Mouse (Mus musculus): ENCODE measurements around the gene Aspdh.

Gene Aspdh

DNA sequence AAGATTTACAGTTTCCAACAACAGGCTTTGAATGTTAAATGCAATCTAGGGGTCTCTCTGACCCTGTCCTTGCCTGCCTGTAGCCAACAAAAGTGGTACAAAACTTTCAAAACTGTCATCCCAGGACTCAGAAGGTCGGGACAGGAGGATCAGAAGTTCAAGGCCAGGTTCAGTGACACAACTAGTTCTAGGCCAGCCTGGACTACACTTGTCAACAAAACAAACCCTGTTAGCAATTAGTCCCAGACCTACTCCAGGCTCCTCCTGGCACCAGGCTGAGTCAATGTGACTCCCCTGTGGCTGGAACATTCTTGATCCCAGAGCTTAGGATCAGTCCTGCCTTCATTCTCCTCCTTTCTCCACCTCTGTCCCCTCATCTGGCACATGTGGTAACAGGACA, 33.7 kb downstream of the Aspdh start:
- no peak for DNase-seq (ENCODE audit: low spot score)

DNA sequence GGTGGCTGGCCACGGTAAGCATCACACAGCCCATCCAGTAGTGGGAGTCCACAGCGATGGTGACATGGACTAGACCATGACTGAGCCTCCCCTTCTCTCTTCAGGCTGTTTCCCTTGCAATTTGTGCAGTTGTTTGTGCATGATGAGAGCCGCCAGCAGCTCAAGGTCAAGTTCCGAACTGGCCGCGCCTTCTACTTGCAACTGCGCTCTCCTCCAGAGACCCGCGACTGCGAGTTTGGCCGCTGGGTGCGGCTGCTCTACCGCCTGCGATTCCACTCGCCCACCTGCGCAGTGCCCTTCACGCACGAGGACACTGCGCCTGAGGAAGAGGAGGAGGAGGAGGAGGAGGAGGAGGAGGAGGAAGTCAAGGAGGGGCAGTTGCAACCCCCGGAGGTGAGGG, 34.9 kb downstream of the Aspdh start:
- DNase-seq (ENCODE audit: low spot score), result no peak

DNA sequence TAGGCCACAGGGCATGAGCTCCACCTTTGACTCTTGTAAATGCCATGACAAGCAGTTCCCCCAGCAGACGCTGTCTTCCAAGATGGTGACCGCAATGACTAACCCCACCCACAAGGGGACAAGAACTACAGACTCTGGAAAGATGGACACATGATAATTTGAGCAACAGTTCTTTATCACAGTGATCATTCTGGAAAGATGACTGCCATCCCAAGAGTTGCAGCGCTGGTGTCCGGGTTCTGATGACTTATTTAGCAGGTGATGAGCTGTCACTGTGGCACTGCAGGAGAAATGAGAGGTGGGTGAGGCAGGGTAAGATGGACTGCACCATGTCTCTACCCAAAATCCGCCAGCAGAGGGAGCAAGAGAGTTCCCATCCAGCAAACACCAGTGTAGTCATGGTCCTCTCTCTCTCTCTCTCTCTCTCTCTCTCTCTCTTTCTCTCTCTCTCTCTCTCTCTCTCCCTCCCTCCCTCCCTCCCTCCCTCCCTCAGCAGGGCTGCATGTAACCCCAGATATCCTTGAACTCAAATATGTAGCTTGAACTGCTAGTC, 36.4 kb downstream of the Aspdh start:
- DNase-seq (ENCODE audit: low spot score), result peak; percentile 73

DNA sequence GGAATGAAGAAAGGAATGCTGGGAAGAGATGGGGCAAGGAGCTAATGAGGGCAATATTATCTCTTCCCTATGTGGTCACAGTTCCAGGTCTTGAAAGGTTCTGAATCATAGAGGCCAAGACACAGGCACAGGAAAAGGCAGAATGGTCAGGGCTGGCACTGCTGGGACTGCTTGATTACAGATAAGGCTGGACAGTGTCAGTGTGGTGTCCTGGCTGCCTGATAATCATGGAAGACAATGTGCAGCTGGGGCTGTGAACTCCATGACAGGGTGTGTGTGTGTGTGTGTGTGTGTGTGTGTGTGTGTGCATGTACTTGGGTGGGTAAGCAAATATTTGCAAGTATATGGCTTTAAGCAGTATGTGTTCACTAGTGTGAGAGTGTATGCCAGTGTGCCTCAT, 42.3 kb downstream of the Aspdh start:
- DNase-seq (ENCODE audit: low spot score), result no peak
